ENCODE assay signal across 8 mouse cellular contexts in the genomic region with DNA sequence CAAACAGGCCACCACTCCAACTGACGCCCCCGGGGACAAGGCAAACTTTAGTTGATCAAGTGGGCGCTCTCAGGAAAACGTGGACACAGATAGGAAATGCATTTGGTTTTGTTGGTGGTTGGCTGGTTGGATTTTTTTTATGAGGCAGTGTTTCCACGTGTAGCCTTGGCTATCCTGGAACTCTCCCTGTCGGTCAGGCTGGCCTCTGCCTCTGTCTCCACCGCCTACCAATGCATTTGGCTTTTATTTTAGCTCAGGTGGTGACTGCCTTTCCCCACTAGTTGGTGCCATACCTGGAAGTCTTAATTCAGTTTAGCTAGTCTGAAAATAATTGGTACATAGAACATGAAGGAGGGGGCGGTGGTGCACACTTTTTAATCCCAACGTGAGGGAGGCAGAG. TPM values are rescaled to one million over a fixed set of nuclear protein-coding genes. Genes with fewer than 3 reads are reported as not detected.
DNase-seq lines count a peak whose midpoint lies in the region; ATAC-seq and TF ChIP-seq lines count a peak whose summit lies in the region.

No protein-coding gene starts in this region.

- peaks cover 10 to 13% of the 10 kb centered on the region in 2 experiments for H3K36me3 ChIP-seq in CH12.LX (replicated peaks in 1 of 2; ENCODE audit: control insufficient read depth in 1 of 2, insufficient read depth in 1 of 2, low read length in 1 of 2)
- no peaks in the 10 kb centered on the region; the same call in 1 of the 2 replicates for H3K36me3 ChIP-seq in embryonic facial prominence, embryonic 13.5 days
- no peaks in the 10 kb centered on the region for H3K36me3 ChIP-seq in liver, embryonic 15.5 days (replicated peaks)
- no peaks in the 10 kb centered on the region for H3K36me3 ChIP-seq in stomach, embryonic 14.5 days (ENCODE audit: control insufficient read depth, insufficient read depth, low read length)

- no peaks in the 10 kb centered on the region for H3K79me2 ChIP-seq in CH12.LX (replicated peaks; ENCODE audit: control insufficient read depth, extremely low read depth, insufficient read depth, poor library complexity, severe bottlenecking)

- H3K4me1 ChIP-seq in CH12.LX (ENCODE audit: control insufficient read depth in 1 of 2, insufficient read depth in 2 of 2), result peaks cover 3 to 23% of the 10 kb centered on the region in 2 experiments; a peak in 2 of 4 replicates
- peaks cover 17% of the 10 kb centered on the region for H3K4me1 ChIP-seq in embryonic facial prominence, embryonic 13.5 days
- H3K4me1 ChIP-seq in liver, embryonic 15.5 days (replicated peaks), result peaks cover 19% of the 10 kb centered on the region
- H3K4me1 ChIP-seq in stomach, embryonic 14.5 days (ENCODE audit: control insufficient read depth, insufficient read depth, low read length), result peaks cover 2% of the 10 kb centered on the region; the same call in 1 of the 2 replicates

- no peaks in the 10 kb centered on the region for H3K27me3 ChIP-seq in CH12.LX (replicated peaks)
- no peaks in the 10 kb centered on the region for H3K27me3 ChIP-seq in embryonic facial prominence, embryonic 13.5 days
- H3K27me3 ChIP-seq in liver, embryonic 15.5 days, result no peaks in the 10 kb centered on the region
- no peaks in the 10 kb centered on the region for H3K27me3 ChIP-seq in stomach, embryonic 14.5 days (ENCODE audit: control insufficient read depth, insufficient read depth, low read length)

- DNase-seq in adrenal gland, postnatal 14 days, result peak; percentile 22
- no peak for DNase-seq in adrenal gland, adult 18-20 months (ENCODE audit: low spot score in 2 of 2)
- peak; percentile 65 for DNase-seq in CH12.LX (ENCODE audit: extremely low read depth)
- no peak for DNase-seq in frontal cortex, adult 2 months (ENCODE audit: extremely low spot score in 1 of 2, low spot score in 1 of 2)

- TF ChIP-seq RAD21 in CH12.LX (IDR thresholded peaks at IDR 0.05; ENCODE audit: low read depth, low read length), result no peak; the same call in 1 of the 2 replicates

- ATAC-seq in embryonic facial prominence, embryonic 13.5 days (ENCODE audit: insufficient number of reproducible peaks, insufficient read depth, low FRiP score, low TSS enrichment, low read depth), result no peak
- ATAC-seq in inflammation-experienced regulatory T-cells, adult 6 months, result peak; percentile 34
- ATAC-seq in liver, embryonic 15.5 days (ENCODE audit: insufficient read depth), result no peak
- no peak for ATAC-seq in stomach, embryonic 14.5 days (ENCODE audit: insufficient number of reproducible peaks, insufficient read depth, low FRiP score, low read depth)

- peak overlapping the region; percentile 65 for H3K9ac ChIP-seq in CH12.LX (ENCODE audit: insufficient read depth, low read depth)
- H3K9ac ChIP-seq in embryonic facial prominence, embryonic 13.5 days, result peak overlapping the region; percentile 89
- peak overlapping the region; percentile 76 for H3K9ac ChIP-seq in liver, embryonic 15.5 days
- peak overlapping the region; percentile 65 for H3K9ac ChIP-seq in stomach, embryonic 14.5 days (replicated peaks; ENCODE audit: low read depth, low read length)

- peak in 1 of 2 experiments; percentile 66; a peak in 2 of 4 replicates for TF ChIP-seq CTCF in CH12.LX (conservative IDR thresholded peaks at IDR 0.05 in 1 of 2, IDR thresholded peaks at IDR 0.05 in 1 of 2; ENCODE audit: low read depth in 2 of 2, low read length in 2 of 2)

- in situ Hi-C loops in CH12.LX (cut with MboI; ENCODE audit: low pct_ligation_motif_present, low pct_unique_long_range_greater_than_20kb, low sequenced_read_pairs), result no loop called here

- dilution Hi-C loops in CH12.LX (cut with MboI; ENCODE audit: extremely low pct_ligation_motif_present, extremely low pct_unique_long_range_greater_than_20kb, low sequenced_read_pairs), result no loop called here

- peak overlapping the region; percentile 63 to 83 (median 76) for H3K4me3 ChIP-seq in CH12.LX (replicated peaks in 1 of 3; ENCODE audit: low read depth in 2 of 3, low read length in 2 of 3, poor library complexity in 1 of 3)
- peak overlapping the region; percentile 71 for H3K4me3 ChIP-seq in embryonic facial prominence, embryonic 13.5 days
- H3K4me3 ChIP-seq in liver, embryonic 15.5 days (replicated peaks), result peak overlapping the region; percentile 80
- H3K4me3 ChIP-seq in stomach, embryonic 14.5 days (ENCODE audit: low read depth, low read length), result peak overlapping the region; percentile 67

- no peak for TF ChIP-seq POLR2A in CH12.LX (IDR thresholded peaks at IDR 0.05; ENCODE audit: low read depth, low read length)

- H3K9me3 ChIP-seq in CH12.LX (replicated peaks; ENCODE audit: low read length), result no peaks in the 10 kb centered on the region
- H3K9me3 ChIP-seq in embryonic facial prominence, embryonic 13.5 days, result no peaks in the 10 kb centered on the region
- no peaks in the 10 kb centered on the region for H3K9me3 ChIP-seq in liver, embryonic 15.5 days (replicated peaks)
- no peaks in the 10 kb centered on the region for H3K9me3 ChIP-seq in stomach, embryonic 14.5 days (ENCODE audit: control insufficient read depth, low read depth, low read length)

- H3K27ac ChIP-seq in CH12.LX (ENCODE audit: insufficient read depth, low read depth), result no peak overlapping the region
- no peak overlapping the region for H3K27ac ChIP-seq in embryonic facial prominence, embryonic 13.5 days
- H3K27ac ChIP-seq in liver, embryonic 15.5 days (replicated peaks), result no peak overlapping the region
- H3K27ac ChIP-seq in stomach, embryonic 14.5 days (ENCODE audit: low read length), result no peak overlapping the region

- WGBS in embryonic facial prominence, embryonic 13.5 days, result 23% methylated on average over 9 of the region's 9 CpGs
- WGBS in liver, embryonic 15.5 days (ENCODE audit: insufficient replicate concordance), result 7% methylated on average over 9 of the region's 9 CpGs
- WGBS in stomach, embryonic 14.5 days, result 24% methylated on average over 9 of the region's 9 CpGs

- H3K4me2 ChIP-seq in CH12.LX (ENCODE audit: insufficient read depth, low read depth, poor library complexity, severe bottlenecking), result peak overlapping the region; percentile 93
- peak overlapping the region; percentile 87 for H3K4me2 ChIP-seq in embryonic facial prominence, embryonic 13.5 days
- peak overlapping the region; percentile 76 for H3K4me2 ChIP-seq in liver, embryonic 15.5 days
- peak overlapping the region; percentile 72 for H3K4me2 ChIP-seq in stomach, embryonic 14.5 days (replicated peaks; ENCODE audit: low read depth, low read length)

- no peak for TF ChIP-seq EP300 in CH12.LX (IDR thresholded peaks at IDR 0.05; ENCODE audit: low read length)

TF ChIP-seq in CH12.LX, 34 proteins besides CTCF, POLR2A, EP300 and RAD21 (continues in another document):
- no peak for TF ChIP-seq PAX5 (IDR thresholded peaks at IDR 0.05; ENCODE audit: low read length)

RNA-seq across cellular contexts. Expression of gene Rwdd2b, which starts 0.7 kb away (rescaled TPM):
- total RNA-seq in adrenal gland, postnatal 14 days (2021), result 6.4 and 8.6 TPM in 2 replicates
- 1 to 10 TPM; 4.2 to 5.4 TPM for total RNA-seq in adrenal gland, adult 18-20 months (2021)
- total RNA-seq in CH12.LX (2012; rRNA removed) (14.2 and 17.6 TPM in 2 replicates), CH12.LX (2014; rRNA removed) (35.9 and 37.9 TPM in 2 replicates)
- 32.5 and 35.9 TPM in 2 replicates for polyA plus RNA-seq in CH12.LX (2012; ENCODE audit: insufficient read length, low read depth)
- polyA plus RNA-seq in embryonic facial prominence, embryonic 13.5 days (2015; fragmentation: Nextera tagmentation; extraction: Ambion mirVana), result 10.5 and 13.6 TPM in 2 replicates
- polyA plus RNA-seq in inflammation-experienced regulatory T-cells, adult 6 months (2017; shearing (Covaris generic)), result 10 to 100 TPM in 1 of 3 experiments, 1 to 10 TPM in 2; 7.1 to 14.5 (median 7.4) TPM
- 3.9 and 4.2 TPM in 2 replicates for polyA plus RNA-seq in liver, embryonic 15.5 days (2015; fragmentation: Nextera tagmentation; extraction: Ambion mirVana)
- polyA plus RNA-seq in stomach, embryonic 14.5 days (2014; fragmentation: Nextera tagmentation; extraction: Ambion mirVana), result 11.0 TPM in 2 replicates
- polyA plus RNA-seq in frontal cortex, adult 2 months (2012; rRNA removed), result 10.5 and 11.6 TPM in 2 replicates

RNA-seq across cellular contexts. Expression of gene Ltn1, which starts 8.7 kb away (rescaled TPM):
- total RNA-seq in adrenal gland, postnatal 14 days (2021), result 33.6 and 35.7 TPM in 2 replicates
- 10 to 100 TPM; 27.3 to 33.2 TPM for total RNA-seq in adrenal gland, adult 18-20 months (2021)
- total RNA-seq in CH12.LX (2012; rRNA removed) (21.5 and 22.8 TPM in 2 replicates), CH12.LX (2014; rRNA removed) (30.8 and 33.0 TPM in 2 replicates)
- 31.8 and 34.6 TPM in 2 replicates for polyA plus RNA-seq in CH12.LX (2012; ENCODE audit: insufficient read length, low read depth)
- 28.8 and 28.9 TPM in 2 replicates for polyA plus RNA-seq in embryonic facial prominence, embryonic 13.5 days (2015; fragmentation: Nextera tagmentation; extraction: Ambion mirVana)
- polyA plus RNA-seq in inflammation-experienced regulatory T-cells, adult 6 months (2017; shearing (Covaris generic)), result 10 to 100 TPM; 29.4 to 30.9 (median 30.0) TPM
- polyA plus RNA-seq in liver, embryonic 15.5 days (2015; fragmentation: Nextera tagmentation; extraction: Ambion mirVana), result 10.2 TPM in 2 replicates
- 34.9 and 37.7 TPM in 2 replicates for polyA plus RNA-seq in stomach, embryonic 14.5 days (2014; fragmentation: Nextera tagmentation; extraction: Ambion mirVana)
- polyA plus RNA-seq in frontal cortex, adult 2 months (2012; rRNA removed), result 15.7 and 17.2 TPM in 2 replicates

RNA-seq across cellular contexts. Expression of gene Usp16, which starts 13.4 kb away (rescaled TPM):
- 78.6 and 78.9 TPM in 2 replicates for total RNA-seq in adrenal gland, postnatal 14 days (2021)
- 10 to 100 TPM; 79.1 to 84.4 TPM for total RNA-seq in adrenal gland, adult 18-20 months (2021)
- total RNA-seq in CH12.LX (2012; rRNA removed), result 85.6 and 92.2 TPM in 2 replicates
- total RNA-seq in CH12.LX (2014; rRNA removed), result 77.0 and 80.9 TPM in 2 replicates
- polyA plus RNA-seq in CH12.LX (2012; ENCODE audit: insufficient read length, low read depth), result 144 and 149 TPM in 2 replicates
- polyA plus RNA-seq in embryonic facial prominence, embryonic 13.5 days (2015; fragmentation: Nextera tagmentation; extraction: Ambion mirVana), result 55.4 and 57.1 TPM in 2 replicates
- 10 to 100 TPM; 45.9 to 61.9 (median 60.5) TPM for polyA plus RNA-seq in inflammation-experienced regulatory T-cells, adult 6 months (2017; shearing (Covaris generic))
- 15.3 and 16.6 TPM in 2 replicates for polyA plus RNA-seq in liver, embryonic 15.5 days (2015; fragmentation: Nextera tagmentation; extraction: Ambion mirVana)
- 44.5 and 53.5 TPM in 2 replicates for polyA plus RNA-seq in stomach, embryonic 14.5 days (2014; fragmentation: Nextera tagmentation; extraction: Ambion mirVana)
- polyA plus RNA-seq in frontal cortex, adult 2 months (2012; rRNA removed), result 64.9 and 69.2 TPM in 2 replicates

RNA-seq across cellular contexts. Expression of gene Cct8, which starts 54.6 kb away (rescaled TPM):
- total RNA-seq in adrenal gland, postnatal 14 days (2021), result 192 and 207 TPM in 2 replicates
- total RNA-seq in adrenal gland, adult 18-20 months (2021), result 100 to 1,000 TPM; 220 to 229 TPM
- total RNA-seq in CH12.LX (2012; rRNA removed) (350 and 466 TPM in 2 replicates), CH12.LX (2014; rRNA removed) (863 and 980 TPM in 2 replicates)
- 1,169 and 1,185 TPM in 2 replicates for polyA plus RNA-seq in CH12.LX (2012; ENCODE audit: insufficient read length, low read depth)
- 439 and 470 TPM in 2 replicates for polyA plus RNA-seq in embryonic facial prominence, embryonic 13.5 days (2015; fragmentation: Nextera tagmentation; extraction: Ambion mirVana)
- polyA plus RNA-seq in inflammation-experienced regulatory T-cells, adult 6 months (2017; shearing (Covaris generic)), result 100 to 1,000 TPM; 400 to 466 (median 409) TPM
- 208 and 220 TPM in 2 replicates for polyA plus RNA-seq in liver, embryonic 15.5 days (2015; fragmentation: Nextera tagmentation; extraction: Ambion mirVana)
- polyA plus RNA-seq in stomach, embryonic 14.5 days (2014; fragmentation: Nextera tagmentation; extraction: Ambion mirVana), result 396 and 425 TPM in 2 replicates
- polyA plus RNA-seq in frontal cortex, adult 2 months (2012; rRNA removed), result 131 and 149 TPM in 2 replicates

Comparison
In these comparisons a context has a peak if more than half of its experiments do, and no peak if none do; other contexts are left out.
1. DNase-seq: peak in adrenal gland, postnatal 14 days (single experiment) and CH12.LX (single experiment); none in adrenal gland, adult 18-20 months (0 of 2) and frontal cortex, adult 2 months (0 of 2).
2. Peak in every context shown above with its lines, with median percentiles within 50 percentile points of each other: H3K4me2 ChIP-seq, H3K4me3 ChIP-seq and H3K9ac ChIP-seq.